In genomic region chr12:72748341-72748740, GRCm38 (mm10) we compare ENCODE assay signal across 19 mouse cellular contexts. TPM values are rescaled to one million over a fixed set of nuclear protein-coding genes. Genes with fewer than 3 reads are reported as not detected.
A peak's percentile ranks its signal among the peaks of the same experiment; 100 is the strongest.
DNase-seq lines count a peak whose midpoint lies in the region; ATAC-seq and TF ChIP-seq lines count a peak whose summit lies in the region.
"Had no signal": no experiment of that assay in that cellular context is flagged by ENCODE, and none has a peak within 500 bp of the region (broad histone marks: within the 10 kb centered on the region; RNA-seq: fewer than 3 reads in every experiment).

No protein-coding gene starts in this region.

- peak; percentile 37 for DNase-seq in 3134 (ENCODE audit: extremely low read depth, insufficient read length, low spot score)
- peak; percentile 43 for DNase-seq in A20 (ENCODE audit: low read depth, low spot score)
- peak; percentile 2 for DNase-seq in T-cell, adult 2 months (ENCODE audit: low spot score)
- DNase-seq in spleen, adult 12 weeks (ENCODE audit: low spot score) = no peak
- DNase-seq in urinary bladder, postnatal 25 days (ENCODE audit: low spot score) = no peak
- DNase-seq: cerebellum, adult 8-10 months; cerebellum, postnatal 14 days; gastrocnemius, adult 2 months; gastrocnemius, postnatal 36 days; heart, postnatal 36 days had no signal

- no peak overlapping the region for H3K4me3 ChIP-seq in myocyte
- H3K4me3 ChIP-seq: embryonic facial prominence, embryonic 10.5 days; erythroblast, embryonic 14.5 days; forebrain, embryonic 10.5 days; gastrocnemius, adult 2 months; heart, embryonic 13.5 days; hindbrain, embryonic 15.5 days had no signal

- no peaks in the 10 kb centered on the region for H3K27me3 ChIP-seq in myocyte (ENCODE audit: control insufficient read depth, insufficient read depth, insufficient read length)
- H3K27me3 ChIP-seq: heart, embryonic 13.5 days; hindbrain, embryonic 15.5 days had no signal

- ATAC-seq in megakaryocyte progenitor cell, adult 5-6 weeks (replicated peaks; ENCODE audit: poor library complexity) = no peak
- ATAC-seq: forebrain, embryonic 14.5 days; intestine, embryonic 16.5 days had no signal

- TF ChIP-seq POLR2A in myocyte (IDR thresholded peaks at IDR 0.05; ENCODE audit: insufficient read length, low read depth) = no peak

- no peak overlapping the region for H3ac ChIP-seq in myocyte (ENCODE audit: control insufficient read depth, insufficient read length)

- H3K79me2 ChIP-seq in myocyte (ENCODE audit: control insufficient read depth, insufficient read depth) = no peaks in the 10 kb centered on the region

- peak overlapping the region; percentile 60 for H3K4me2 ChIP-seq in myocyte (ENCODE audit: low read depth)
- H3K4me2 ChIP-seq: heart, embryonic 13.5 days; hindbrain, embryonic 15.5 days had no signal

- no peaks in the 10 kb centered on the region for H3K36me3 ChIP-seq in myocyte (ENCODE audit: control insufficient read depth, insufficient read depth)
- H3K36me3 ChIP-seq: embryonic facial prominence, embryonic 10.5 days; forebrain, embryonic 10.5 days; heart, embryonic 13.5 days; hindbrain, embryonic 15.5 days had no signal

TF ChIP-seq in myocyte, 11 proteins besides CTCF, POLR2A, EP300 and RAD21:
- TF ChIP-seq USF1 (IDR thresholded peaks at IDR 0.05; ENCODE audit: low read depth) (peak; percentile 34), MAX (IDR thresholded peaks at IDR 0.05; ENCODE audit: low read depth) (no peak)

RNA-seq across cellular contexts. Expression of gene Ppm1a, which starts 8.9 kb away (rescaled TPM):
- polyA plus RNA-seq in myocyte (2012; fragmentation: generic; extraction: Trizol) = 126 TPM
- 53.5 and 54.8 TPM in 2 replicates for total RNA-seq in megakaryocyte progenitor cell, adult 5-6 weeks (2015)
- total RNA-seq in megakaryocyte progenitor cell, adult 5-6 weeks (2017) = 81.4 and 94.7 TPM in 2 replicates

Comparison
In these comparisons a context has a peak if more than half of its experiments do, and no peak if none do; other contexts are left out.
1. DNase-seq: peak in 3134 (single experiment), A20 (single experiment) and T-cell, adult 2 months (single experiment); none in spleen, adult 12 weeks (single experiment) and urinary bladder, postnatal 25 days (single experiment).